Mouse (Mus musculus) brain, embryonic 14.5 days (tissue): ENCODE measurements around the gene Speer4c.
"Not testable (repeated sequence)": the region's sequence is repeated elsewhere in the genome, so short reads cannot be mapped to it uniquely, and the experiment has no call there.

ENCODE experiments used
- CTCF ChIP-seq: fragments of 200-500 bp; IDR thresholded peaks from 2 replicates; pipeline ENCODE4 v1.5.1; 2012; ENCODE audit warnings: inconsistent platforms, mild to moderate bottlenecking, moderate library complexity, borderline replicate concordance; ENCODE audit not compliant: insufficient read depth, insufficient read length; ENCODE audit errors: extremely low read depth
- POLR2A ChIP-seq: fragments of 200-500 bp; IDR thresholded peaks from 2 replicates; pipeline ENCODE4 v1.6.1; 2012; ENCODE audit warnings: mild to moderate bottlenecking, inconsistent platforms, borderline replicate concordance; ENCODE audit not compliant: poor library complexity, insufficient read depth, insufficient read length, severe bottlenecking; ENCODE audit errors: extremely low read depth

- TF ChIP-seq CTCF, POLR2A: not testable (repeated sequence)
Measured at GRCm38 (mm10) chr5:15670789-15671188, 43.3 kb downstream of the Speer4c start.
